14 mouse cellular contexts compared by ENCODE assay signal in genomic region chr10:22842781-22843439, GRCm38 (mm10). TPM values are rescaled to one million over a fixed set of nuclear protein-coding genes. Genes with fewer than 3 reads are reported as not detected.
DNase-seq lines count a peak whose midpoint lies in the region; ATAC-seq and TF ChIP-seq lines count a peak whose summit lies in the region.
"Had no signal": no experiment of that assay in that cellular context is flagged by ENCODE, and none has a peak within 500 bp of the region (broad histone marks: within the 10 kb centered on the region; RNA-seq: fewer than 3 reads in every experiment).

No protein-coding gene starts in this region.

- H3K9me3 ChIP-seq in hindbrain, embryonic 10.5 days, result no peaks in the 10 kb centered on the region
- no peaks in the 10 kb centered on the region for H3K9me3 ChIP-seq in hindbrain, embryonic 13.5 days
- H3K9me3 ChIP-seq in E14TG2a.4 (ENCODE audit: low read length), result no peaks in the 10 kb centered on the region
- no peaks in the 10 kb centered on the region for H3K9me3 ChIP-seq in embryonic facial prominence, embryonic 10.5 days
- no peaks in the 10 kb centered on the region for H3K9me3 ChIP-seq in midbrain, embryonic 11.5 days (ENCODE audit: control insufficient read depth, low read length)

- H3K36me3 ChIP-seq in hindbrain, embryonic 10.5 days, result no peaks in the 10 kb centered on the region
- no peaks in the 10 kb centered on the region for H3K36me3 ChIP-seq in hindbrain, embryonic 13.5 days
- no peaks in the 10 kb centered on the region for H3K36me3 ChIP-seq in E14TG2a.4 (ENCODE audit: insufficient read depth, low read length)
- H3K36me3 ChIP-seq in embryonic facial prominence, embryonic 10.5 days (replicated peaks), result no peaks in the 10 kb centered on the region
- H3K36me3 ChIP-seq in midbrain, embryonic 11.5 days (ENCODE audit: control insufficient read depth, insufficient read depth, low read length), result no peaks in the 10 kb centered on the region

- no peak for ATAC-seq in hindbrain, embryonic 13.5 days (ENCODE audit: low FRiP score)
- ATAC-seq in midbrain, embryonic 11.5 days (ENCODE audit: low FRiP score), result peak; percentile 65
- no peak for ATAC-seq in megakaryocyte, adult 5-6 weeks (ENCODE audit: poor library complexity, severe bottlenecking)
- ATAC-seq in erythroblast, adult 5-6 weeks (replicated peaks; ENCODE audit: low FRiP score, poor library complexity, severe bottlenecking), result no peak

- peaks cover 100% of the 10 kb centered on the region for H3K27me3 ChIP-seq in hindbrain, embryonic 10.5 days (ENCODE audit: insufficient read depth, poor library complexity, severe bottlenecking)
- H3K27me3 ChIP-seq in hindbrain, embryonic 13.5 days, result peaks cover 84% of the 10 kb centered on the region
- peaks cover 40% of the 10 kb centered on the region for H3K27me3 ChIP-seq in E14TG2a.4 (ENCODE audit: insufficient read depth, low read length)
- peaks cover 98% of the 10 kb centered on the region for H3K27me3 ChIP-seq in embryonic facial prominence, embryonic 10.5 days (replicated peaks; ENCODE audit: low read depth, poor library complexity, severe bottlenecking)
- H3K27me3 ChIP-seq in midbrain, embryonic 11.5 days (ENCODE audit: control insufficient read depth, insufficient read depth, low read length), result peaks cover 57% of the 10 kb centered on the region
- H3K27me3 ChIP-seq: CH12.LX had no signal

- peaks cover 13% of the 10 kb centered on the region for H3K4me1 ChIP-seq in hindbrain, embryonic 10.5 days (replicated peaks)
- H3K4me1 ChIP-seq in hindbrain, embryonic 13.5 days (replicated peaks), result peaks cover 7% of the 10 kb centered on the region; the same call in 1 of the 2 replicates
- H3K4me1 ChIP-seq in E14TG2a.4 (replicated peaks; ENCODE audit: low read depth, low read length), result peaks cover 14% of the 10 kb centered on the region
- H3K4me1 ChIP-seq in embryonic facial prominence, embryonic 10.5 days, result peaks cover 13% of the 10 kb centered on the region
- H3K4me1 ChIP-seq in midbrain, embryonic 11.5 days (ENCODE audit: control insufficient read depth, insufficient read depth, low read length), result no peaks in the 10 kb centered on the region

- WGBS in hindbrain, embryonic 10.5 days, result 3% methylated on average over 17 of the region's 17 CpGs
- WGBS in hindbrain, embryonic 13.5 days, result 3% methylated on average over 17 of the region's 17 CpGs
- 3% methylated on average over 17 of the region's 17 CpGs for WGBS in embryonic facial prominence, embryonic 10.5 days
- 2% methylated on average over 17 of the region's 17 CpGs for WGBS in midbrain, embryonic 11.5 days

- H3K27ac ChIP-seq in hindbrain, embryonic 10.5 days, result no peak overlapping the region
- no peak overlapping the region for H3K27ac ChIP-seq in hindbrain, embryonic 13.5 days
- H3K27ac ChIP-seq in embryonic facial prominence, embryonic 10.5 days (replicated peaks), result no peak overlapping the region
- H3K27ac ChIP-seq in midbrain, embryonic 11.5 days (ENCODE audit: low read depth, low read length), result no peak overlapping the region

- H3K4me3 ChIP-seq in hindbrain, embryonic 10.5 days, result peak overlapping the region; percentile 36; the same call in 1 of the 2 replicates
- H3K4me3 ChIP-seq in hindbrain, embryonic 13.5 days, result no peak overlapping the region
- H3K4me3 ChIP-seq in E14TG2a.4 (replicated peaks; ENCODE audit: low read length), result peak overlapping the region; percentile 53
- H3K4me3 ChIP-seq in embryonic facial prominence, embryonic 10.5 days, result peak overlapping the region; percentile 25; the same call in 1 of the 2 replicates
- H3K4me3 ChIP-seq in midbrain, embryonic 11.5 days (ENCODE audit: low read depth, low read length), result no peak overlapping the region
- H3K4me3 ChIP-seq: myocyte had no signal

- no peak overlapping the region for H3K4me2 ChIP-seq in hindbrain, embryonic 13.5 days
- H3K4me2 ChIP-seq in midbrain, embryonic 11.5 days, result no peak overlapping the region

- H3K9ac ChIP-seq in hindbrain, embryonic 13.5 days, result no peak overlapping the region
- no peak overlapping the region for H3K9ac ChIP-seq in midbrain, embryonic 11.5 days (ENCODE audit: low read length)

- DNase-seq in hindbrain, embryonic 10.5 days (ENCODE audit: low spot score), result no peak
- peak; percentile 49 for DNase-seq in embryonic facial prominence, embryonic 10.5 days (ENCODE audit: low spot score)
- DNase-seq in midbrain, embryonic 11.5 days (ENCODE audit: low spot score, missing footprints), result peak; percentile 93
- DNase-seq in ovary, postnatal 36 days (ENCODE audit: low spot score), result no peak
- DNase-seq: kidney, adult 11 months; lung, adult 18-20 months; thymus, postnatal 36 days had no signal

- TF ChIP-seq CTCF in E14TG2a.4 (conservative IDR thresholded peaks at IDR 0.05; ENCODE audit: low read length), result no peak

RNA-seq across cellular contexts. Expression of gene Tcf21, which starts 22.9 kb away (rescaled TPM):
- 0.27 and 0.65 TPM in 2 replicates for polyA plus RNA-seq in hindbrain, embryonic 10.5 days (2016; fragmentation: Nextera tagmentation; extraction: Ambion mirVana)
- polyA plus RNA-seq in hindbrain, embryonic 13.5 days (2015; fragmentation: Nextera tagmentation; extraction: Ambion mirVana), result 1.0 and 1.5 TPM in 2 replicates
- 4.8 and 5.0 TPM in 2 replicates for polyA plus RNA-seq in embryonic facial prominence, embryonic 10.5 days (2016; fragmentation: Nextera tagmentation; extraction: Ambion mirVana)
- polyA plus RNA-seq in midbrain, embryonic 11.5 days (2014; fragmentation: Nextera tagmentation; extraction: Ambion mirVana), result 0.11 TPM in 1 of 2 replicates, not detected in the other
- total RNA-seq in megakaryocyte, adult 5-6 weeks (2015), result not detected in 2 replicates
- not detected in 2 replicates for total RNA-seq in megakaryocyte, adult 5-6 weeks (2017)
- total RNA-seq in erythroblast, adult 5-6 weeks (2015; ENCODE audit: low replicate concordance), result not detected in 2 replicates
- not detected in 2 replicates for total RNA-seq in erythroblast, adult 5-6 weeks (2017; ENCODE audit: low replicate concordance)
- total RNA-seq: CH12.LX had no signal
- polyA plus RNA-seq: cortical plate, adult 2 months; myocyte had no signal

Comparison
In these comparisons a context has a peak if more than half of its experiments do, and no peak if none do; other contexts are left out.
1. H3K4me3 ChIP-seq: peak in hindbrain, embryonic 10.5 days (single experiment), E14TG2a.4 (single experiment) and embryonic facial prominence, embryonic 10.5 days (single experiment); none in hindbrain, embryonic 13.5 days (single experiment) and midbrain, embryonic 11.5 days (single experiment).
2. DNase-seq: peak in embryonic facial prominence, embryonic 10.5 days (single experiment) and midbrain, embryonic 11.5 days (single experiment); none in hindbrain, embryonic 10.5 days (single experiment) and ovary, postnatal 36 days (single experiment).